Mouse (Mus musculus) small intestine, adult 10 weeks (tissue): ENCODE measurements around the gene 1700010B08Rik. TPM values are rescaled to one million over a fixed set of nuclear protein-coding genes. Genes with fewer than 3 reads are reported as not detected.

Source experiments
- polyA plus RNA-seq: library from polyadenylated mRNA; stranded (reverse); fragments of 350-450 nt; fragmentation: Illumina TruSeq; extraction: RNeasy Lipid Tissue Mini Kit (QIAGEN cat#74804); gene quantifications from one replicate; pipeline ENCODE4 v1.2.3, GENCODE M21; 2014; ENCODE audit warnings: low replicate concordance

1700010B08Rik gene
- polyA plus RNA-seq = not detected

DNA sequence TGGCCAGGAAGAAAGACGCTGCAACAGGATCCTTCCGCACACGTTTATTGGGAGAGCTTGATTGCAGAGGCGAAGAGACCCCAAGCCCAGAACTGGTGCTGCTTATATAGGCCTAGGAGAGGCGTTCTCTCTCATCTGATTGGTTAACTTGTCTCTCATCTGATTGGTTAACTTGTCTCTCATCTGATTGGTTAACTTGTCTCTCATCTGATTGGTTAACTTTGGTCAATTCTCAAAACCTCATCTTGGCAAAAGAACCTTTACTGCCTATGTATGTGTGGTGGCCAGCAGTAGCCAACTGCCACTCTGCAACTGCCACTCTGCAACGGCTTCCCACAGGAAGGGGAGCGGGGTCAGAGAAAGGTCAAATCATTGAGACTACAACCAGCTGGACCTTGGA, at the start of gene 1700010B08Rik:
TSS of gene 1700010B08Rik (plus strand) at position 301 of the 400 bp plus-strand sequence.

DNA sequence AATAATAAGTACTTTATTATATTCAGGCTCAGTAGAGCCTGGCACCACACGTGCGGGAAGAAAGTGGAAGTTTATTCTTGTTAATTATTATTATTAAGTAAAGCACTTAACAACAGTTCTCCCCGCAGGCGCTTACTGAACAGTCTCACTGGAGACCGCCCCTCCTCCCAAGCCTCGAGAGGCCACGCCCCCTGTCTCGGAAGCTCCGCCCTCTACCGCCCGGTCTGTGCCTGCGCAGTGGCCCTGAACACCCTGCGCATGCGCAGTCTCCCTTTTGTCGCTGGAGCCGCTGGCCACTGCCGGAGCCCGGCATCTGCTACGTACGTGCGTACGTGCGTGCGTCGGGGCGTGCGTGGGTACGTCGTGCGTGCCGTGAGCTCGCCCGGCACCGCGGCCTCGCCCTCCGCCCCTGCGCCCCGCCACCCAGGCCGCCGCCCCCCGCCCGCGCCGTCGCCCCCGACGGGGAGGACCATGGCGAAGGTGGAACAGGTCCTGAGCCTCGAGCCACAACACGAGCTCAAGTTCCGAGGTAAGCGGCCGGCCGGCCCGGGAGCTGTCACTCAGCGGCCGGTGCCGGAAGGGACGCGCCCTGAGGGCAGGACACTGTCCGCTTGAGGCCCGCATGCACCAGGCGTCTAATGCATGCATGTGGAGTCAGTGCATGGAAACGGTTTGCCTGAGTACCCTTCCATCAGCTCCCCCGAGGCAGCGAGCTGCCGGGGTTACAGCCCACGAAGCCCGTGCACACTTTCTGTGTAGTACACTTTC, 18.2 kb downstream of the 1700010B08Rik start, which contains the start of gene Vapb:
TSS of gene Vapb (plus strand) at position 290 of the 768 bp plus-strand sequence.

Other genes starting within 250 kb of the 1700010B08Rik start
- gene 1700021F07Rik, start 196.8 kb upstream of the 1700010B08Rik start, polyA plus RNA-seq = not detected
- not detected for gene Ankrd60, start 141.1 kb upstream of the 1700010B08Rik start, polyA plus RNA-seq
- gene Rab22a, start 59.7 kb upstream of the 1700010B08Rik start, polyA plus RNA-seq = 29.1 TPM
- gene Vapb, start 18.1 kb downstream of the 1700010B08Rik start, polyA plus RNA-seq = 111 TPM